Mouse (Mus musculus): ENCODE data around the gene Gckr.
A peak's percentile ranks its signal among the peaks of the same experiment; 100 is the strongest.
"Not testable (repeated sequence)": the region's sequence is repeated elsewhere in the genome, so short reads cannot be mapped to it uniquely, and the experiment has no call there.

Gckr gene

DNA sequence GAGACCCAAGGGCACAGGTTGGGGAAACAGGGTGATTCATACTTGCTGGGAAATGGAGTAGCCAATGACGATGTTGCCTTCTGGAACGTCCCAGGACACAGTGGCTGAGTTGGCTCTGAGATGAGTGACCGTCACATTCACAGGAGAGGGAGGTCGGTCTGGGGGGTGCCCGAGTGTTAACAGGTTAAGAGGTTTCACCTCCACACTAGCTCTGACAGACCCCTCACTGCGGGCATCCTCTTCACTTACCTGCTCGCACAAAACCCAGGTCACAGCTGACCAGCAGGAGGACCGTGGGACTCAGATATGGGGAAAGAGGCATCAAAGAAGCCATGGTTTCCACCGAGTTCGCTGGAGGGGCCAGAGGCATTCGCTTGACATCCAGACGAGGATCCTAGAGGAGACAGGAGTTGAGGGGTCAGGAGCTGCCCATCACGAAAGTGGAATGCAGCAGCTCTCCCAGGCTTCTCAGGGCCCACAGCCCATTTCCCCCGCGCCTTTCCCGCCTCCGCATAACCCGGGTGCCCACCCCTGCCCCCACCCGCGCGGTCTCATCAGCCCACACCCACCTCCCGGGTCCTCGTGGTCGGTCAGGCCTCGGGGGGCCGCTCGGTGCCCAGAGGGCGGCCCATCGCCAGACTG is 2.2 kb upstream of the Gckr start:
- DNase-seq (ENCODE audit: inconsistent age in 2 of 2, low spot score in 1 of 2) = peak; percentile 36 to 73

DNA sequence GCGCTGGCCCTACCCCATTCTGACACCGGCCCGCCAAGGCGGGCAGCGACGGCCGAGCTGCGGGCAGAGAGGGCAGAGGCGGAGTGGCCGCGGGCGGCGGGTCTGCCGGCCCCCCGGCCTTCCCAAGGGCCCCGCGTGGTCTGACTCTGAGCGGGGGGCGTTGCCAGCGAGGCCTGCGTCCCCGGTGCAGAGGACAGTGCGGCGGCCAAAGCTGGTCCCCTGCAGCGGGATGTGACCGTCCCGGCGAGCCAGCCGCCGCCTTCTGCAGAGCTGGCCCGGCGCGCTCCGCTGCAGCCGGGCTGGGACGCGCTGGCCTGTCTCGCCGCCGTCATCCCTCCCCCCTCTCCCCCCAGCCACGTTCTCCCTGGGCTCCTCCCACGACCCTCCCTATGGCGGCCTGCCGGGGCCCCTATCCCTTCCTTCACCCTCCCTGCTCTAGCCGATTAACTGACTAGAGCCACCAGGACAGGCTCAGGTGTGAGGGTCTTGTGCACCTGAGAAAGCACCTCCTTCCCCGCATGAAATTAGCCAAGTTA is 1.6 kb upstream of the Gckr start, which contains the start of gene Fndc4:
Gene Fndc4, minus strand, starts transcription at position 475 of the 536 bp plus-strand sequence.
- peak; percentile 29 to 66 for DNase-seq (ENCODE audit: inconsistent age in 2 of 2, low spot score in 1 of 2)

DNA sequence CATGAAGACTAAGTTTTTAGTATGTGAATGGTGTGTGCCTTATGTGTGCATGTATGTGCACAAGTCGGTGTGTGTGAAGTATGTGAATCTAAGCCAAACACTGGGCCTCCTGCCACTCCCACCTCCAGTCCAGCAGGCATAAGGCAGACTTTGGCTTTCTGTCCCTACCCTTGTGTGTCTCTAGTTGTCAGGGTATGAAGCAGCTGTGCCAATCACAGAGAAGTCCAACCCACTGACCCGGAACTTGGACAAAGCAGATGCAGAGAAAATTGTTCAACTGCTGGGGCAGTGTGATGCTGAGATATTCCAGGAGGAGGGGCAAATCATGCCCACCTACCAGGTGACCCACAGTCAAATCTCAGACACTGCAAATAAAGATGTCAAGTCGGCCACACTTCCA is 738 bp downstream of the Gckr start:
- DNase-seq (ENCODE audit: inconsistent age in 2 of 2, low spot score in 1 of 2) = no peak

DNA sequence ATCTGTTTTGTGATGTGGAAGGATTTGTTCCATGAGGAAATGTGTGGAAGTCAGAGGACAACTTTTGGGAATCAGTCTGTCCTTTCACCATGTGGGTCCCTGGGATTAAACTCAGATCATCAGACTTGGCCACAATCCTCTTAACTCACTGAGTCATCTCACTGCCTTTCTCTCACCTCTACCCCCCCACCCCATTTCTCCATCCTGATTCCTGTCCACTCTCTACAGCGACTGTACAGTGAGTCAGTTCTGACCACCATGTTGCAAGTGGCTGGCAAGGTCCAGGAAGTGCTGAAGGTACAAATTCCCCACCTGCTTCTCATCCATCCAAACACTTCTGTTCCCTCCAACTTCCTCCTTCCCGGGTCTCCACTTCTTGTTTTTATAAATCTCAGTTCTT is 1.2 kb downstream of the Gckr start:
- DNase-seq (ENCODE audit: inconsistent age in 2 of 2, low spot score in 1 of 2) = no peak

DNA sequence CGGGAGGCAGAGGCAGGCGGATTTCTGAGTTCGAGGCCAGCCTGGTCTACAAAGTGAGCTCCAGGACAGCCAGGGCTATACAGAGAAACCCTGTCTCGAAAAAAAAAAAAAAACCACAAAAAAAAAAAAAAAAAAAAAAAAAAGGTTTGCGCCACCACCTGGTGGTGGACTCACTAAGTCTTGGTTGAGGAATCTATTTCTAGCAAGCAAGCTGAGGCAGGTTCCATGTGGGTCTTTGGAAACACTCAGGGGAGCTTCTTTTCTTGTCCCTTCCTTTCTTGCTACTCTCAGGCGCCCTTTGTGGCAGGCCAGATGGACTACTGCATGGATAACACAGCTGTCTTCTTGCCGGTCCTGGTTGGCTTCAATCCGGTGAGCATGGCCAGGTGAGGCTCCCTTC is 4.6 kb downstream of the Gckr start:
- DNase-seq (ENCODE audit: inconsistent age in 2 of 2, low spot score in 1 of 2) = no peak

DNA sequence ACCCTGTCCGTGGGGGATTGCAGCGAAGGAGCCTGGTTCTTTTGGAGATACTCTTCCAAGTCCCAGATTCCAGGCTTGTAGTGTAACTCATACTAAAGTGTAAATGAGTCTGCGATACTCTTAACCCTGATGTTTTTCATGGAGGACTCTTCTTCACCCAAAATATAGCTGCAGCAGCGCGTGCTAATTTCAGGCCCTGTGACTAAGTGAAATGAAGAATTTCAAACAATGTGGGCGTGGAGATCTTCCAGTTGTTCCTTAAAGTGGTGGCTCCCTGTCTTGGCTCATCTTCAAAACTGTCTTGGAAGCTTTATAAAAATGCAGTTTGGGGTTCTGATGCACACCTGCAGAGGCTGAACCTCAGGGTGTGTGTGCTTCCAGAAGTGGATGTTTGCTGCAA is 5.8 kb downstream of the Gckr start:
- no peak for DNase-seq (ENCODE audit: inconsistent age in 2 of 2, low spot score in 1 of 2)

DNA sequence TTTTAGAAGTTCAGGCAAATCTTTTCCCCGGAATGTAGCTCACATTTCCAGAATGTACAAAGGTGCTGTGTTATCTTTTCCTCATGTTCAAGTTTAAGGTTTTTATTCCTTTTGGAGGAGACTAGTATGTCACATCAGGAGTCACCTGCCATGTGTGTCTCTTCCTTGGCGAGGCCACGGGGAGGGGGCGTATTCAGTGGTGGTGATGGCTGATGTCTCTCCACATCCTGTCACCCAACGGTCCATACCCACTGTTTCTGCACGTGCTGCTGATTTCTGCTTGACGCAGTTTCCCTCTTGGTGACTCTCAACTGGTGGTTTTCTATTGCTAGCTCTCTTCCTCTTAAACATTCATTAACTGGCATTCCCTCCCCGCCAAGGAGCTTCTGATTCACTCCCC is 15.6 kb downstream of the Gckr start:
- DNase-seq (ENCODE audit: inconsistent age in 2 of 2, low spot score in 1 of 2) = no peak

DNA sequence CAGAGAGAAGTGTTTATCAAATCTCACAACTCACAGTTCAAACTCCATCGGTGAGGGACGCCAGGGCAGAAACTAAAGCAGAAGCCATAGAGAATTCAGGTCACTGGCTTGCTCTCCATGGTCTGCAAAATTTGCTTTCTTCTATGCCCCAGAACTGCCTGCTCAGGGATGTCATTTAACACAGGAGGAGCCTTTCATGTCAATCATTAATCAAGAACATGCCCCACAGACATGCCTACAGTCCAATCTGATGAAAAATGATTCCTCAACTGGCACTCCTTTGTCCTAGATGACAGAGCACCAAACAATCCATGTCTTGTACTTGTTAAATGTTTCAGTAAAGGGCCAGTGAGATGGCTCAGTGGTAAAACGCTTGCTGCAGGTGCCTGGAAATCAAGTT is 25.5 kb downstream of the Gckr start:
- no peak for DNase-seq (ENCODE audit: inconsistent age in 2 of 2, low spot score in 1 of 2)

DNA sequence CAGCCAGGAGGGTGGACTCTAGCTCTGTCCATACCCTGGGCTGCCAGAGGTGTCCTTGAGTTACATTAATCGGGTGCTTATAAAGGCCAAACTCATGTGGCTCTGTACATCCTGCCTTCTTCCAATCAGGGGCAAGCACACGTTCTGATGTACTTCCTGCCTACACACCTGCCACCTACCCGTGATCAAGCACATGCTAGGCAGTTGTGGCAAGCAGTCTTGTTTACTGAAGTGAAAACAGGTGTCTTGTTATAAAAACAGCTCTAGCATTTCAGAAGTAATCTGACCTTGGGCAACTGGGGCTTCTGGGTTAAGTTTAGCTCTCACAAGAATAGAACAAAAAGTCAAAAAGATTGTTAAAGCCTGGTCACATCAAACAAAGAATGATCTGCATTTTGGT is 26.8 kb downstream of the Gckr start:
- DNase-seq (ENCODE audit: inconsistent age in 2 of 2, low spot score in 1 of 2) = peak in 1 of 2 experiments; percentile 45

DNA sequence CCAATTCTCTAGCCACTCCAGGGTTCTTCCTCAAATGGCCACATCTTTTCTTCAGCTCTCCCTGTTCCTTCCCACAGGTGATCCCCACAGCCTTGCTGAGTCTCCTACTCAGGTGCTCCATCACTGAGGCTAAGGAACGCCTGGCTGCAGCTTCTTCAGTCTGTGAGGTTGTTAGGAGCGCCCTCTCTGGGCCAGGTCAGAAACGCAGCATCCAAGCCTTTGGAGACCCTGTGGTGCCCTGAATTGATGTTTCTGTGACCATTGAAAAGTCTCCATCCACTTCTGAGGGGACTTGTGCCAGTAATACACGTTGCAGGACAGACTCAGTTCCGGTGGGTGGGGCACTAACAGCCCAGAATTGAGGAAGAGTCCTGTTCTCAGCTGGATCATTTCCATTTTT is 29.6 kb downstream of the Gckr start:
- DNase-seq (ENCODE audit: inconsistent age in 2 of 2, low spot score in 1 of 2) = peak in 1 of 2 experiments; percentile 28

DNA sequence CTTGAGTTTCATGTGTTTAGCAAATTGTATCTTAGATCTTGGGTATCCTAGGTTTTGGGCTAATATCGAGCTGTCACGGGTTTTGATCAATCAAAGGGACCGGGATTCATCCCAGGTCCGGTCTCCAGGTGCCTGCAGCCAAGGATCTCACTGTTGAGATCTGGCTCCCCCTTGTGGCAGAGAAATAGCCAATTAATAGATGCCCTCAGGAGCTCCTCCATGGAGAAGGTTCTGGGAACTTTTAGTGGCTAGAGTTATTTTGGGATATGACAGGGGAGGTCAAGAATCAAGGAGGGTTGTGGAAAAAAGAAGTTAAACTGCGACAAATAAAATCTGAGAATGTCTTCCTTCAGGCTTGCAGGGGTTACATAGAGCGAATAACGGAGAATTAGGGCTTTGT is 31.0 kb downstream of the Gckr start:
- peak; percentile 42 to 88 for DNase-seq (ENCODE audit: inconsistent age in 2 of 2, low spot score in 1 of 2)

DNA sequence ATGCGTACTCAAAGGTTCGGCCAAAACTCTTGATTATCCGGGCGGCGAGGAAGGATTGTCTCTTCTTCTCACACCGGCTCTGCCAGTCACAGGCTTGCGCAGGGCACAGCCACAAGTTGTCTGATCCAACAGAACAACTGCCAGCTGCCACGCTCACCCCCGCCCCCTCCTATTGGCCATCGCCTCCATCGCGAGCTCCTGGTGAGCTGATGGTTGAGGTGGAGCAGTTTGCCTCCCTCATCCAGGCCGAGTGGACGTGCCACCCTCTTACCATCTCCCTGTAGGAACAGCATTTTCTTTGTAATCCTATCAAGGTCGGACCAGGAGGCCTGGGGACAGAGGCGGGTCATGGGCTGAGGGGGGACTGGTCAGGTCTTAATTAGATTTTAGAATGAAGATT is 60.3 kb downstream of the Gckr start:
- not testable (repeated sequence) for DNase-seq (ENCODE audit: inconsistent age in 2 of 2, low spot score in 1 of 2)

DNA sequence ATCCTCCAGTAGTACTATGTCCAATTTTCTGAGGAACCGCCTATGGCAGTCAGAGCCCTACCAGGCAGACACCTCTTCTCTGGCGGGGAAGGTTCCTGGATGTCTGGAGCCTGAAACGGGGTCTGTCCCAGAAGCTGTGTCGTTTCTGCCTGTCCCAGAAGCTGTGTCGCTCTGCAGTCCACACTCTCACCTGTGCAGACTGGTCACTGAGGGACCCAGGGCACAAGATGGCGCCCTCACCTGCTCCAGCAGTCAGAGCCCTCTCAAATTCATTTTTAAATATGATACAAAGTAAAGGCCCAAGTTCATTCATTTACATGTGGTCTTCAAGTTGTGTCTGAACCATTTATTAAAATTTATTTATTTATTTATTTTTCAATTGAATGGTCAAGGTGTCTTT is 63.7 kb downstream of the Gckr start:
- peak in 1 of 2 experiments; percentile 19 for DNase-seq (ENCODE audit: inconsistent age in 2 of 2, low spot score in 1 of 2)

Measured in adrenal gland, adult (tissue).